Mouse (Mus musculus) hindlimb bud, embryonic 11.5 days (tissue): ENCODE data around the gene Ddah1.
"Not testable (repeated sequence)": the region's sequence is repeated elsewhere in the genome, so short reads cannot be mapped to it uniquely, and the experiment has no call there.

Experiments
- DNase-seq: peaks from one replicate; pipeline ENCODE4 v3.0.0-alpha.2; 2012; ENCODE audit warnings: low read depth, low spot score; ENCODE audit errors: extremely low spot score

The Ddah1 gene

DNA sequence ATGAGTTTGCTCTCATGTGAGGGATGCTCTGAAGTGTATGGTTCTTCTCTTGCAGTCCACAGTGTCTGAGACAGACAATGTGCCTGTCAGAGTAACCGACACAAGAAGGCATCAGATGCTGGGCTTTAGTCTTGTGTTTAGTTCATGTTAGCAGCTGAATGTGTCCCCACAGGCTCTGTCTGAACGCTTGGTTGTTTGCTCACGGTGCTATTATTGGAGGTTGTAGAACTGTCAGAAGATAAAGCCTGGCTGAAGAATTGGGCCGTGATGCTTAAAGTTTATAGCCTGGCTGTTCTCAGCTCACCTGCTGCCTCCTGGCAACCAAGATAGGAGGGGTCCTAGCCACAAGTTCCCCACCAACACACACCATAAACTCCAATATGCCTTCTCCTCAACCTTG lies 104.0 kb downstream of the Ddah1 start:
- no peak for DNase-seq

DNA sequence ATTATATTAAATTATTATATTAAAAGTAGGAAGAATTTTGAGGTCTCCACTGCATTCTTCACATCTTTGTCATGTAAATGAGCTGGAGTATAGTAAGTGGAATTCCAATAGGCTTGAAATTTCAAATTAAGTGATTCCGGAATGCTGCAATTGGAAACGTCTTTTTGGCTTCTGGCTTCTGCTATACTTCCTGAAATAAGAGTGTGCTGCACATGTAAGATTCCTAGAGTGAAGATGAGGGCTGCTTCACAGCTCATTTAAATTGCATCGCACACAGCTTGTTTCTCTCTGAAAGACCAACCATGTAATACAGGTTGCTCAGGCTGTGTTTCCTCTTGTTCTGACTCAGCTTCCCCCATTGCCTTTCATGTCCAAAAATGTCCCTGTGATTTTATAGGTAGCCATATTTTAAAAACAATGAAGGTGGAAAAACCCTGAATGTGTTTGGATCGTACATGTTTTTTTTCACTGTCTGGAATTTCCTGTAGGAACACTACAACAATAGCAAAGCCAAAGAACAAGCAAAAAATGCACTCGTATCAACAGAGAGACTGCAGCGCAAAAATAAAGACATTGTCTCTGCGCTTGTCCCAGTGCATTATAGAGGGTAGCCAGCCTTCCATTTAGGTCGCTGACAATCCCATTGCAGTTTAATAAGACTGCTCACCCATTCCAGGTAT lies 105.7 kb downstream of the Ddah1 start:
- DNase-seq = no peak

DNA sequence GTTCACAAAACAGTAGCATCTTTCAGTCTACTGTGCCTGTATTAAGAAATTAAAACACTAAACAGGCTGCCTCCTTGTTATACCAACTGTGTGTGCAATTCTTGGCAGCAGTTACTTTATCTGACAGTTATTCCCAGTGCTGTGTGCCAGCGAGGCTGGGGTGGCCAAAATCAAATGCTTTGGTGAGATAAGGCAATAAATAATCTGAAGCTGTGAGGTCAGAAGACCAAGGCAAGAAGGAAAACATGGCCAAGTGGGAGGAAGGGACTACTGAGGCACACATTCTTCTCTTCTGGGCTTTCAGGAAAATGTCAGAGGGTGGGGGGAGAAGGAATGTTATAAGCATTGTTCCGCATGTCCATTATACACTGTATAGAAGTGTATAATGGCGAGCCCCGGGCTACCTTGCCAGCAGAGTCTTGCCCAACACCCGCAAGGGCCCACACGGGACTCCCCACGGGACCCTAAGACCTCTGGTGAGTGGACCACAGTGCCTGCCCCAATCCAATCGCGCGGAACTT lies 106.3 kb downstream of the Ddah1 start:
- DNase-seq = no peak

DNA sequence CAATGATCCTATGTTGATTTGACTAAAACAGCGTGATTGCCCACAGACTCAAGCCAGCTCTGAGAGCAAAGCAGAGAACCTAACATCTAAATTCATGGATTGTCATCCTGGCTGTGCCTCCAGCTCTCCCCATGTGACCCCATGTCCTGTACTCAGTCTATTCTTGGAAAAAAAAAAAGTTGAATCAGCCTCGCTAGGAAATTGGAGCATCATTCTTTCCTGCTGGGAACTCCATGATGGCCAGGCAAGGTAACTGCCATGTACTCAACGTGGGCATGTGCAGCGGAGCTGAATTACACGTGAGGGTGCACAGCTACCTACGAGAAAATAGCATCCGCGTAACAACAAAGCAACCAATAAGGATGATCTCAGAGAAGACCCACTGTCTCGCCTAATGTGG lies 114.2 kb downstream of the Ddah1 start:
- DNase-seq = no peak

DNA sequence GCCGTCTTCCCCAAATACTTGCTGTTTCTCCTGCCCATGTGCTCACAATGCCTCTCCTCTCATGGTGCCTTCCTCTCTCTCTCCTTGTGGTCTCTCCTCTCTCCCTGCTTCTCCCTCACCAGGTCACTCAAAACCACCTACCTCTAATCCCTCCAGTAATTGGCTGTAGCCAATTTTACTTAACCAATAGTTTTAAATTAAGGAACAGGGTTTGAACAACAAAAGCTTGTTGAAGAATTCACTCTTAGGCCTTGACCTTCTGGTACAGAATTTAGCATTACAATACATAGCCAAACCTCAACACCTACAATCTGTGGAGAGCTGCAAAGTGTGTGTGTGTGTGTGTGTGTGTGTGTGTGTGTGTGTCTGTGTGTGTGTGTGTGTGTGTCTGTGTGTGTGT lies 114.8 kb downstream of the Ddah1 start:
- DNase-seq = no peak

DNA sequence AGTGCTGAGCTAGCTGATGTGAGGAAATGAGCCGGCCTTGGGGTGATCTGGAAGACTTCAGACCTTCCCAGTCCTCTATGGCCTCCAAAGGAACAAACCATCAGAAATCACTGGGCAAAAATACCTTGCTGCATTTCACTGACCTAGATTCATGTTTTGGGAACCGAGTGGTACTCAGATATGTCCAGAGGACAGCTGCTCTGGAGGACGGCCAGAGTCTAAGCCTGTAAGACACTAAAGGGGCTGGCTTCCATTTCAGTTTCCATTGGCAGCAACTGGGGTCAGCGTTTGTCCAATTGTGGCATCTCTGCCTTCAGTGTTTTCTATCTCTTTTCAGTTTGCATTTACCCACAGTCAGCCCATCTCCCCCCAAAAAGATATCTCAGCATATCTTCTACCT lies 115.7 kb downstream of the Ddah1 start:
- no peak for DNase-seq

DNA sequence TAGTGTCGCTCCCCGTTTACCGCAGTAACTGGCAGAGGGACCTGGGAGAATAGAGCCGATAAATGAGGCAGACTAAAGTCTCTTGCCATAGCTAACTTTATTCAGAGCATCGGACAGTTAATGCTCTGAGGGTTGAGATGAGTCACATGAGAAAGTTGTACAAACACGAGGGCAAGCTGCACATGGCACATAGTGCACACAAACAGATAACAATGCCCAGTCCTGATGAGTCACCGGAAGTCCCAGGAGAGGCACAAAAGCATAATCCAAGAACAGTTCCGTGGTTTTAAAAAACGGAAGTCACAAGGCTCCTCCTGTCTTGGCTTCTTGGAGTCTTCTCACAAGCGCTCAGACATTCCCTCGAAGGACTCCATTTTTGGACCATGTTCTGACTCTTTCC lies 117.6 kb downstream of the Ddah1 start:
- no peak for DNase-seq

DNA sequence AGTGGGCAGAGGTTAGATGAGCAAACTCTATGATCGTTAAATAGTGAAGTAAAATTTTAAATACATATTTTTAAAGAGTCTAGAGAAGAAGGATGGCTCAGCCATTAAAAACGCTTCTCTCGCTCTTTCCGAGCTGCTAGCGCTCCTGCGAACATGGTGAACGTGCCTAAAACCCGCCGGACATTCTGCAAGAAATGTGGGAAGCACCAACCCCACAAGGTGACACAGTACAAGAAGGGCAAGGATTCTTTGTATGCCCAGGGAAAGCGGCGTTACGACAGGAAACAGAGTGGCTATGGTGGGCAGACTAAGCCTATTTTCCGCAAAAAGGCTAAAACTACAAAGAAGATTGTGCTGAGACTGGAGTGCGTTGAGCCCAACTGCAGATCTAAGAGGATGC lies 120.4 kb downstream of the Ddah1 start:
- DNase-seq = not testable (repeated sequence)

DNA sequence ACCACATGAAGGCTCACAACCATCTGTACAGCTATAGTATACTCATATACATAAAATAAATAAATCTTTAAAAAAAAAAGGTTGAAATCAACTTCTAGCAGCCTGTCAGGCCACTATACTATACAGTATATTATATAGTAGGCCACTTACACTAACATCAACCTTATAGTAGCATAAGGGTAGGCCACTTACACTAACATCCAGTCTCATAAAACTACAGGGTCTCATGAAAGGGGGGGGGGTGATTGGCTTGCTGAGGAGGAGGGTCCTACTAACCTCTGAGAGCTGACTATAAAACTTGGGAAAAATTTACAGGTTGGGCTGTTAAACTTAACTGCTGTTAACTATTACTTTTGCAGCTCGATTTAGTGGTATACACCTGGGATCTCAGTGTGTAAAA lies 121.9 kb downstream of the Ddah1 start:
- DNase-seq = no peak

DNA sequence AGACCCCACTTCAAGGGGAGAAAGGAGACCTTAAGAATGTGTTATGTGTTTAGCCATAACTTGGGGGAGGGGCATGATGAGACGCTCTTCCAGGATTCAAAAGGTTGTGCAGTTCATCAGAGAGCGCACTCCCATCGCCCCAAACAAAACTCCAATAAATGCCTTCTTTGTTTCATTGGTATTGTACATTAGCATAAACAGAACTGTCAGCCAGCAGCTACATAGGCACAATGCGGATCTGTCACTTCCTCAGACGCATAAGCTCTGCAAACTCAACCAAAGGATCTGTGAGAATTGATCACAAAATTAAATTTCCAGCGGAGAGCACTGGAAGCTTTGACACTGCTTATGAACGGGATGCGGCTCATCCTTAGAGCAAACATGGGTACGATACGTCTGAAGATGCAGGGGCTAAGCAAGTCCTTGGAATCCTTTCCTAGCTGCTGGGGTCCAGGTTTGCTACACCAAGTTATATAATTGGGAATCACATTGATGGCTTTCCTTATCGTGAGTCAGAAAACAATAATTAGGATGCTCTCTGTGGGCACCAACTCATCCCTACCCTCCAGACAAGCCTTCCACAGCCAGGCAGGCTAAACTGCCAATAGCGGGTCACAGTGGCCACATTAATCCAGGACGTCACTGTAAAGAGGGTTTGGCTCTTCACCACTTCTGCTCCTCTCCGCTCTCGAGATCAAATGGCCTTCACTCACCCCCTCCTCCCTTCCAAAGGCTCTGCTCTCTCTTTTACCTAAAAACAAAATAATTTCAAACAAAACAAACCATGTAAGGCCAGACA lies 123.8 kb downstream of the Ddah1 start:
- no peak for DNase-seq

DNA sequence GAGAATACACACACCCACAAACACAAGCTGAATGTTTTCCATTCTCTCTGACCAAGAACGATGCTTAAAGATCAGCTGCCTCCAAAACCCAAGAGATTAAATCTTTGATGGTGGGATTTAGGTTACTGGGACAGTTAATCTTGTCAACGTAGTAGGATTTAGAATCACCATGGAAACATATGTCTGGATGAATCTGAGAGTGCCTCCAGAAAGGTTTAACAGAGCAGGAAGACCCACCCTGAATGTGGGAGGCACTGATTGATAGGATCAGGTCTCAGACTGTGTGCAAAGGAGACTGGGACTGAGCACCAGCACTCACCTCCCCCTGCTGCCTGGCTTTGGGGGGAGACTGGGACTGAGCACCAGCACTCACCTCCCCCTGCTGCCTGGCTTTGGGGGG lies 124.8 kb downstream of the Ddah1 start:
- DNase-seq = no peak

DNA sequence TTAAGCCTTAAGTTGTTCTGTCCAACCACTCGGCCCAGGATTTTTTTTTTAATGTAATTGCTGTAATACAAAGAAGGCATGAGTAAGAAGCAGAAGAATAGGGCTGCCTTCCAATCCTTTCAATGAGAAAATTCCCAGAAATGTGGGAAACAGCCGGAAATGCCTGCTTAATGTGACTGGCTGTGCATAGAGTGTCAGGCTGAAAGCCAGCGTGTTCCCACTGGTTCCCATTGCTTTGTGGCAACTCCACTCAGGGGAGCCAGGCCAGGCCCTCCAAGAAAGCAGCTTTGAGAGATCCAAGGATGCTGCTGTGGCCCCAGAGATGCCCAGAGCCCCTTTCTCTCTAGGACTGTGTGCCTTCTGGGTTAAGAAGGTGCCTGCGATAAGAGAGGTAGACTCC lies 126.9 kb downstream of the Ddah1 start:
- DNase-seq = no peak

DNA sequence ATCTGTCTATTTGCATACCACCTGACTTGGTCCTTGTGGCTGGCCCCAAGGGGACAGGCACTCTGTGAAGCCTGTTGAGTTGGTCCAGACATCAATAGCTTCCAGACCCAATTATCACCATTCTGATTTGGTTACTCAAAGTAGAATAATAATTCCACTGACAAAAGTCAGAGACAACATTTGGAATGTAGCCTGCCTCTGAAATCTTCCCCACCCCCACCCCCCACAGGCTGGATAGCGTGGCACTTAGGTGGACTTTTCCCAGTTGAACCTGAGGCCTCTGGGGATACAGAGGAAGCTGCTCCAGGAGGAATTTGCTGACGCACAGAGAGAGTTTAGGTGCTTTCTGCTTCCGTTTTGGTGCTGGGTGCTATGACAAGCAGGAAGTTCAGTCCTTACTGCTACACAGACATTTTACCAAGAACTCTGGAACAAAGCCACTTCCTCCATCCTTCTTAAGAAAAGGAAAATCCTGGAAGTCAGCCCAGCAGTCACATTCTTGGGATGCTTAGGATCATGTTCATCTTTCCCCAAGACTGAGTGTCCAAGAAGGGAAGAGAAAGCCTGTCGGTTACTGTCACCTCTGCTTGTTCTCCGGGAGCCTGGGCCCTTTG lies 127.5 kb downstream of the Ddah1 start:
- no peak for DNase-seq

DNA sequence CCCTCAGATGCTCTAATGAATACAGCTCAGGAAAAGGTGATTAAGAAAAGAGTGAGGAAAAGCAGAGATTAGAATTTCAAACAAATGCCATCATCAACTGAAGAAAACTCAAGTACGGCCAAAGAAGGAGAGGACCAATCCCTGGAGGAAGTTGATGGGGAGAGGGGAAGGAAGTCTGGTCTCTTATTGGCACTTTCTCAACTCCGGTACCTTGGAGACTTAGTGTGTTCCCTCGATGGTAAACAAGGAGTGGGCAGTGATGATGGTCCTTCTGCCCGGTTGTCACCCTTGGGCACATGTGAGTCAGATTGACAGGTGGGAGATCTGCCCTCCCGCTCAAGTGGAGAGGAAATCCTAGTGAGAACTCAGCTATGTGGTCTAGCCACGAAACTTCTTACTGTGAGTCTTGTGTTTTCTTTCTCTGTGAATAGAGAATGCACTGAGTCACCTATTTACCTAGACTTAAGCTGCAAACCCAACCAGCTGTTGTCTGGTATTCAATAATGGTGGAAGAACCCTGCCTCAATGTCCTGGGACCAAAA lies 129.0 kb downstream of the Ddah1 start:
- DNase-seq = no peak

DNA sequence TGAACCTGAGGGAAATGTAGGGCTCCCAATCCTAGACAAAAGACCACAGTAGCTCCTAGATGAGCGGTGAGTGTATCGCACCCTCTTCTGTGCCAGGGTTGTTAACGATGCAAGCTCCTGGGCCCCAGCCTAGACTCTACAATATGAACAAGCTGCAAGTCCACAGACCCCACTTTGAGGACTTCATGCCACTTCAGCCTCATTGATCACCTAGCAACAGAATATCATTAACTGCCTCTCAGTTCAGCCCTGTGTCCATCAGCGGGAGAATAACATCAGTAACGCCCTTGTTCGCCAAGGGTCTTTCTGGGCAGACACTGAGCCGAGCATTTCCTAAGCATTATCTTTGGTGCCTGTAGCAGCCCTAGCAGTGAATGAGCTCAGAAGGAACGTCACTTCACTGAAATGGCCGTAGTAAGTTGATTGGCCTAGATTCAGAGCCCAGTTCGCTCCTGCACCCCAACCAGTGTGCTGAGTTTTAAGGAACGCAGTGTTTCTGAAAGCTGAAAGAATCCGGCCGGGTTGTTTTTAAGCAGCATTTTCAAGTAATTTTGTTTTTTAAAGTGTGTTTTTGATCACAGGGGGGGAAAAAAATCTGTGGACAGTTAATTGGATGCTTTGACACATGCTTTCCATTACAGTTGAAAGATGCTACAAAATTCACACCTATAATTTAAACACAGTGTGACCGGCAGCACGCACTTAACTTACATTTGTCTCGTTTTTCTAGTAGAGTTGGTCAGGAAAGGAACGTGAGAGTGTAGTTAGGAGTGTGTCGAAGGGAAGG lies 132.1 kb downstream of the Ddah1 start:
- DNase-seq = no peak

DNA sequence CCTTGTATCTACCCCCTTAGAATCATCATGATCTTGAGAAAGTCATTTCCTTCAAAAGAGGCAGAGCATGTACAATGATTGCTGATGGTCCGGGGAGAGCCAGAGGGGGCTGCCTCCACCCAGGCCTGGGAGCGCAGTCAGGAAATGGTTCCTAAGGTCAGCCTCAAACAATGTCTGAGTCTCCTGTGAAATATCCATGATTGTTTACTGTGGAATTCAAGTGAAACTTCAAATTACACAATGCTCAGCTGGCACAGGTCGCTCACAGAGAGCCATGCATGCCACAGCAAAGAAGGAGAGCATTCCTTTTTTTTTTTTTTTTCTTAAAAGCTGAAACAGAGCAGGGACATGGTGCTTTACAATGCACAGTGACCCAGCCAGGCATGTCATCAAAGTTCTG lies 134.0 kb downstream of the Ddah1 start:
- no peak for DNase-seq

DNA sequence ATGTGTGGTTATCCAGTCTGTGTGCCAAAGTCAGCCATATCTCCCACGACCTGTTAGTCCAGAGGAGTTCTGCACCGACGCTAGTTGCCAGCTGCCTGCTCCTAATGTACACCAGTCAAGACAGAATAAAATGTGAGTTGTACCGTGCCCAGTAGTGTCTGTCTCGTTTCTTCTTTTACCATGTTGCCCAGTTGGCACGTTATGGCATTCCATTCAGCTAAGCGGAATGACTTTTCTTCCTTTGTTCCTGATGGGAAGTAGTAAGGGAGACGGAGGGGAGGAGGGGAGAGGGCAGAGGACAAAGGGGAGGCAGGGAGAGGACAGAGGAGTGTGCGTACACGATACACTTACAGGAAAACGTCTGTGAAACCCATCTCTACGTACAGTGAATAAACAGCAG lies 135.7 kb downstream of the Ddah1 start:
- no peak for DNase-seq

DNA sequence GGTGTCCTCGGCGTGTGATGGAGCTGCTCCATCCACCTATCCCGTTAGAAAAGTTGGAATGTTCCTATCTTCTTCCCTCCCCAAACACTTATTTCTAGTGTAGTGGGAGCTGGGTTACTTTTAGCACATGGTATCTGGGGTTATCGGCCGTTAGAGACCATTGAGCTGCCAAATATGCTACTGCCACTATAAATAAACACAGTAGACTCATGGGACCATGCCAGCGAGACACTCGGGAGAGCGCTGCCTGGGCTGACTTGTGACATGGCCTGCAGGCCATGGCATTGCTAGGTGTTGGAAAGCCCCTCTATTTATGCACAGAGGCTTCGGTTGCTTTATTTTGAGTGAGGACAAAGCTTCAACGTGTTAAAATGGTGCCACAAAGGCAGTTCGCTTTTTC lies 139.3 kb downstream of the Ddah1 start:
- no peak for DNase-seq

DNA sequence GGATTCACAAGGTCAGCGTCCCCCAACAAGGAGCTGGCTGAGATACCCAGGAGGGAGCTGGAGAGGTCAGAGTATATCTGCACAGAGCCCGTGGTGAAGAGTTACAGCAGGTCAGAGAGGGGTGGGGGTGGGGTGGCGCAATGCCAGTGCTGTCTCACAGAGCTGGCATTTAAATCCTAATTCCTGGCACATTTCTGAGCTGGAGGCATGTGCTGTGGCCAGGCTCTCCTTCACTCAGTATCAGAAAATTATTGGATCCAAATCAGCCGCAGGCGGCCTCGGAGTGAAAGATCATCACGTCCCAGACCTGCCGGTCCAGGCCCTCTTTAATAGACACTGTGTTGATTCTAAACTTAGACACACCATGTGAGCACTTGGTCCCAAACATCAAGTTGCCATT lies 141.4 kb downstream of the Ddah1 start:
- no peak for DNase-seq

DNA sequence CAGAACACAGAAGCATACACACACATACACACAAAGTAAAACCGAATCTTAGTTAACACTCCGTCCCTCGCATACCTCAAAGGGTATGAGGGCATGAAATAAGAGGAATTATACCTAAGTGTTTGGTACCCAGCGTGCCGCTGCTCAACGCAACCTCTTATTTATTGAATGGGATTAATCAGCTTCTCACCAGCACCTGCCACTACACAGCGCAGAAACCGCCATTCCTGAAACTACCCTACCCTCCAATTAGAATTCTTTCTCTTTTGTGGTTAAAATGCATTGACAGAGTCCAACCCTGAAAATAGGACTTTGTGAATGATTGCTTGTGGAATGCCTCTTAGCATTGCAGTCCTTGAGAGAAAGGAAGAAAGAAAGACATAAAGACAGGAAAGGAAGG lies 145.1 kb downstream of the Ddah1 start:
- DNase-seq = no peak
